Mouse (Mus musculus) right cerebral cortex, adult 2 months (tissue): ENCODE results near the gene Tsc22d1.

Source experiments
- DNase-seq, 2 experiments: peaks; one replicate each; pipeline ENCODE4 v3.0.0; 2021 to 2022; ENCODE audit warnings: low spot score in 2 of 2

Tsc22d1 gene

DNA sequence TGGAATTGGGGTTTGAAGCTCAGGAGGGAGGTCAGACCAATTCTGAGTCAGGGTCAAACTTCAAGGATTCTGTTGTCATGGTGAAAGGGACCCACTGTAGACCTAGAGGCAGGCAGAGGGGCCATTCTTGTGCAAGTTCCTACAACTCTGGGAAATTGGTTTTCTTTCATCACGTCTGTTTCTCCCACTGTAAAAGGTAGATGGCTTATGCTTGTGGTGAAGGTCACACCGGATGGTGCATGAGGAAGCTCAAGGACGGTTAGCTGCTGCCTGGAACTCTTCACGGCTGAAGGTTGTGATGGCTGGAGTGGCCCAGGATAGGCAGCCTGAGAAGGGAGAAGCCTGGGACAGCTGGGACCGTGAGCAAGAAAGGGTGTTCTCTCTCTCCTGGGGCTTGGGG lies 103.5 kb downstream of the Tsc22d1 start:
- DNase-seq = no peak

DNA sequence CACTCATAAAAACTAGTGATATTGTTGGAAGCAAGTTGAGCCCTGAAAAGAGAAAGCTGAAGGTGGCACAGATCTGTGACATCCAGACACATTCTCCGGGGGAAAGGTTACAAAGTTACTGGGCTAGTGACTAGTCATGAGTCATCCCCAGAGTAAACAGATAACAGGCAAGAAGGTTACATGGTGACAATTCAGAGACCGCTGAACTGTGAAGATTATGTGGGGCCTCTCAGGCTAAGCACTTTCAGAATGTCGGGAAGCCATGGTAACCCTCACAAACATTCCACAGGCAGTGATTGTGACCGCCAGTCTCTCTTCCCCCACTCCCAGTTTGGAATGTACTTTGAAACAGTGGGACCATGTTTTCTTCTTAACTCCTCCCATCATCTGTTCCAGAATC lies 105.8 kb downstream of the Tsc22d1 start:
- no peak for DNase-seq

DNA sequence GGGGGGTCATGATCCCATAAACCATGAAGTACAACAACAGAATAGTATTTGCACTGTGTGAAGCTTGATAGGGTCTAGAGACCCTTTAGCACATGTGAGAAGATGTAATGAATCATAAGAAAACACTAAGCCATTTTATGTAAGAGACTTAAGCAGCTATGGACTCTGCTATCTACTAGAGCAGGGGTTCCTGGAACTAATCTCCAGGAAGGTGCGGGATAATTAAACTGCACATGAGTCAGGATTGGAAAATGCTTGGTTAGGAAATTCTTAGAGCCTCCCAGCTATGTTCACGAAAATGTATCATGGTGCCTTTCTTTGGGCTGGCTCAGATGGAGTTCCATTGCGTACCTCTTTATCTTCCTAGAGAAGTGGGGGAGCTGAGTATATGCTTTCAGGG lies 106.5 kb downstream of the Tsc22d1 start:
- no peak for DNase-seq

DNA sequence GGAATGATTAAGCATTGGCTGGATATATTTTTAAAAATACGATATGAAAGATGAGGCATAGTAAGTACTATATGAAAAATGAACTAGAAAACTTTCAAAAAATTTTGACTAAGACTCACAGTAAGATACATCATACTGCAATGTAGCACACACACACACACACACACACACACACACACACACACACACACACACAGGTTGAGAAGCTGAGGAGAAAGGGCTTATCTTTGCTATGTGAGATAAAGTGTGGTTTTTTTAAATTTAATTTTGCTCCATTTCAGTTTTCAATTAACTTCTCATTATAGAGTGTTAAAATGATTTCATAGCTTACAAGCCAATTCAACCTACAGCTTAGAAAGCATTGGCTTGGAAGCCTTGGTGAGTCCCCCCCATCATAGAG lies 108.6 kb downstream of the Tsc22d1 start:
- DNase-seq = no peak

DNA sequence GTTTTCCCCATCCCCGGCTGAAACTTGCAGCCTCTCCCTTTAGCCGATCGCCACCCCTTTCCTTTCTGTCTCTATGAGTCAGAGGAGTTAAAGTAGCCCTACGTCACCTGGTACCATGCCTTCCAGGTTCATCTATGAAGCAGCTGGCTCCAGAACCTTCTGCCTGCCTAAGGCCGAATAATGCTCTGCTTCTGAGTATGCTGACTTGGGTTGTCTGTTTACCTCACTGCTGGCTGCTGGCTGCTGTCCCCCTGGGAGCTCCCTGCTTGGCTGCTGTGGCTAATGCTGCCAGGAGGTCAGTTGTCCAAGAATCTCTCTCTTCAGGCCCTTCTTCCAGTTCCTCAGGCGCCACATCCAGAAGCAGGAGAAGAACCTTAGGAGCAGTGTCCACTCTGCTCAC lies 111.7 kb downstream of the Tsc22d1 start:
- DNase-seq = no peak

DNA sequence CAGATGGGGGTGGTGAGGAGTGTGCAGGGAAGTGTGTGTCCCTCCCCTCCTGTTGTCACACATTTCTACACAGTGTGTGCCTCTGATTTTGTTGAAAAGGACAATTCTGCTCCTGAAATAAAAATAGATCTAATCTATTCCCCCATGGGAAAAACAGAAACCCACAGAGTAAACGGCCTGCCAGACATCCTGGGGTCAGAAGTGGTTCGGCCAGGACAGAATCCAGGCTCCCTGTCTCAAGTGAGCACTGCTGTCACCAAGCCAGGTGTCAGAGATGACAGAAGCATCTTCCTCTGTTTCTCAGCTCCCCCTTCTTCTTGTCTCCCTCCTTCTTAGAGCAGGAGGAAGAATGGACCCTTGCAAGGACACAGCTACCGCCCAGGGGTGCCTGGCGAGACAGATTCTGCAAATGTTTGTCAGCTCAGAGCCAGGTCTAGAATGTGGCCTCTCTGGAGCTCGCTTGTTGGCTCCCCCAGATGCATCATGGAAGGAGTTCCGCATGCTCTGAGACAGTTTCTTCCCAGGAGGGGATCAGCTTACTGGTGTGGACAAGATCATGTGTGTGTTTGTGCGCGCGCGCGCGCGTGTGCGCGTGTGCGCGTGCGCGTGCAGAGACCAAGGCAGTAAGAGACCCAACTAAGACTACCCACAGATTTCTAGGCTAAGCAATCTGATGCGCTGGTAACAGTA lies 112.4 kb downstream of the Tsc22d1 start:
- DNase-seq = no peak

DNA sequence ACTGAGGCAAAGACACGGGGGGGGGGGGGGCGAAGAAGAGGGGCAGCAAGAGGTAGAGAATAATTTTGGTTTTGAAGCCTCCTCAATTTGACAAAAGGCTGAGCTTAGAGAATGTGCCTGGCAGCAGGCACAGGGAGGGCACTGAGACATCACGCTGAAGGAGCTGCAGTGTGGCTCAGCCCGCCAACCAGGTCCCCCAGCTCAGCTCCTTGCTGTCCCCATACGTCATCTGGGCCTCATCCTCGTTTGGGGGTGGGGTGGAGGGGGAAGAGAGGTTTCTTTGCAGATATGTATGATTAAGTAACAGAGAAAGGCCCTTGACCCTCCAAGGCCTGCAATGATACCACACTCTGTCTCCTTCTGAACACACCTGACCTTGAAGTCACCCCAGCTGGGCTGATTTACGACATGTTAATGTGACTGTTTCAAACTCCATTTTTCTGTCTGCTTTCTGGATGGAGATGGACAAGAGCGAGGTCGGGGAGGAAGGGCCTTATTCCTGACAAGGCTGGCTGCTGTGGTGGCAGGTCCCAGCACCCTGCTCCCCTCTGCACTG lies 113.1 kb downstream of the Tsc22d1 start:
- DNase-seq = no peak

DNA sequence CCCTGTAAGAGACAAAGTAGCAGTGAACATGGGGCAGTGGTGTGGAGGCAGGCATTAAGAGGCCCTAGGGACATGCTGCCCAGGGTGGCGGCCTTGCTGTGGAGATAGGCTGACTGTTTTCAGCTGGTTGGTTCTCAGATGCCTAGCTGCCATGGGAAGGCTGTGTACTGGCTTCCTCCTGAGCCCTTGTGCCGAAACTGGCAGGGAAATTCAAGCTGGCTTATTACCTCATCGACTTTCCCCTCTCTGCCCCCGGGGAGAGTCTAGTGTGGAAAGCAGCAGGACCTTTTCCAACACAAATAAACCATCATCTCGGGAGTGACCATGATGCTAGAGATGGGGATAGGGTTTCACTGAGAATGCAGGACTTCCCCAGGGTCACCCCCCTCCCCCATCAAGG lies 113.9 kb downstream of the Tsc22d1 start:
- DNase-seq = no peak

DNA sequence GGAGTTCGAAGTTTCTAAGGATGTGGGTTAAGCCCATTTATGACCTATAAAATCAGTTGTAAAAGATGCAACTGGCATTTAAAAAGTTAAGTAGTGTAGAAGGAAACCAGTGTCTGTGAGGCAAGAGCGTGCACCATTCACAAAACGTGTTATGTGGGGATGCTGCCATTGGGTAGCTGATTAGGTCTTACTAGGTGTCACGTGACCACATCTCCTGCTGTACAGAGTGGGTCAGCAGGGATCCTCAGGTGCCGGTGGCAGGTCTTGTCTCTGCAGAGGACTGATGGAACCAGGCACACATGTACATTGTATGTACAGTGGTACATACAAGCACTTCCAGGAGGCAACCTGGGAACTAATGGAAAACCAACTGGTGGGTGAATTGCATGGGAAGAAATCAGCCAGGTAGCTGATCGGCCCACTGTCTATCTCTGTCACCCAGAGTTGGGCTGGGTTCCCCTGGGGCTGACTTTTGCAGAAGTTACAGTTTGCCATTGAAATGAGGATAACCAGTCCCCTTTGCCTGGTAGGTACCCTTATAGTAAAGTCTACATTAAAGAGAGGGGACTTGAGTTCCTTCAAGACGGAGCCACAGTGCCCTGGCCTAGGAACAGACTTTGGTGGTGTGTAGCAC lies 116.4 kb downstream of the Tsc22d1 start:
- no peak for DNase-seq

DNA sequence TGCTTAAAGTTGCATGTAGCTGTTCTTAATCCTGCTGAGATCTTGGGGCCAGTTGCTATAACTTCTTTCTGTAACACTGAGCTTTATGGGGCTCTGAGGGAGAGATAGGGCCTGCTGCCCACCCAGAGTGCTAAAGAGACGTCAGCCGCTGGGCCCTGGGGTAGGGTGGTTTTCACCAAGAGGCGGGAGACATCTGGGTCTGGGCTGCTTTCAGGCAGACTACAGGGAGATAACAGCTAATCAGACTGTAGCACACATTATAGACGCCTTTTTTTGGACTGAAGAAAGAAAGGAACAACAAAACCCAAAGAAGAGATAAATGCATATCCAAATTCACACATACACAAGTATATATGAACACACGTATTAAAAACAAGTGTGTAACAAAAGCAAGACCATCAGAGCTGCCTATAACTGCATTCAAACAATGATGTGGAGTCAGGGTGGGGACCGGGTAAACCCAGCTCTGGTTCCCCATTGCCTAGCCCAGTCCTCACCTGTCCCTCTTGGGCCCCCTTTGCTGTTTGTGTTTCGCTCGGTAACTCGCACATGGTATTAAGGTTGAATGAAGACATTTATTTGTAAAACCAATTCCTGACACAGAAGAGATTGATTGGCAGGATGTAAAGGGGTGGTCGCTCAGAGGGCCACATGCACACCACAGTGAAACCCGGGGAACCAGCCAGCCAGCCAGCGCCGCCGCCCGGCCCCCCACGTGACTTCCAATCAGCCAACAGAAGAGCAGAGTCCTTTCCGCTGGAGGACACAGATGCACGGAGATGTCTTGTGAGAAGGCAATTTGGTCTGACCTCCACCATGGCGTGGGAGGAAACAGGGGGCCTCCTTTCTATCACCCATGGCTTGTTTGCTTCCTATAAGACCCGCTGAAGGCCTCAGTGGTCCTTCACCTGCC lies 117.8 kb downstream of the Tsc22d1 start:
- no peak for DNase-seq

DNA sequence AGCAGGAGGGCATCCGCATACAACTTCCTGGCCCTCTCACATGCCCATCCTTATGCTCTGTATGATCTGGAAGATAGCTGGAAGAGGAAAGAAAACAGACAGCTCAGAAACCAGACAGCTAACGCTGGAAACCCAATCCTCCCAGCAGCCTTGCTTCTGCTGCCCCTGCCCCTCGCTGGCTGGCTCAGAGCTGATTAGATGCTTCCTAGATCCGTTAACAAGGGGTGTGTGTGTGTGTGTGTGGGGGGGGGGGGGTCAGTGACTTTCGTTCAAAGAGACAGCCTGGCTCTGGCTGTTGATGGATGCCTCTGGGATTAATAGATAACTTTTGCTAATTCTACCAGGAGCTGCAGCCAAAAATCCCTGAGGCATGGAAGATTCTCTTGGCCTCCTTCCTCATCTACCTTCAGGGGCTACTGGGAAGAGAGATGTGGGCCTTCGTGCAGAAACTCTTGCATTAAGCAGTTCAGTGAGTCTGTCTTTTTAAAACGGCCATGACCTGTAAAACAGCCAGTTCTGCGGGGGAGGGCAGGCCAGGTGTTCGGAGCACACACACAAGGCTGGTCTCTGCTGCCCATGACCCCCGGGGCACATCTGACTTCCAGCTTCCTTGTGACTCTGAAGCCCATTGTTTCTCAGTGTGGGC lies 118.5 kb downstream of the Tsc22d1 start:
- no peak for DNase-seq

DNA sequence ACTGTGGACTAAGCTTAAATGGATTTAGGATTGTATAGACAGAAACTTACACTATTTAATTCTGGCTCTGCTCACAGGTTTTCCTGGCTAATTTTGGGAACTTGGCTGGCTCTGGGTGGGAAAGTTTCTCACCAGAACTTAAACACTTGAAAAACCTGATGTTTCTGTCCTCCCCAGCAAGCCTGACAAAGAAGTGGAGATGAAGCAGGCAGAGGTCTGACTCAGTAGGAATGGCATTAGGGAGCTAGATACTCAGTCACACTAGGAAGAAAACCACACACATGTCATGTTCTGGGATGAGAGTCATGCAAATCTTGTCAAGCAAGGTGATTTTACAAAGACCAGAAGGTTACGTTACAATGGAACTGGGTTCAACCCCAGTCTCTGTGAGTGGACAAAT lies 120.3 kb downstream of the Tsc22d1 start:
- DNase-seq = no peak

DNA sequence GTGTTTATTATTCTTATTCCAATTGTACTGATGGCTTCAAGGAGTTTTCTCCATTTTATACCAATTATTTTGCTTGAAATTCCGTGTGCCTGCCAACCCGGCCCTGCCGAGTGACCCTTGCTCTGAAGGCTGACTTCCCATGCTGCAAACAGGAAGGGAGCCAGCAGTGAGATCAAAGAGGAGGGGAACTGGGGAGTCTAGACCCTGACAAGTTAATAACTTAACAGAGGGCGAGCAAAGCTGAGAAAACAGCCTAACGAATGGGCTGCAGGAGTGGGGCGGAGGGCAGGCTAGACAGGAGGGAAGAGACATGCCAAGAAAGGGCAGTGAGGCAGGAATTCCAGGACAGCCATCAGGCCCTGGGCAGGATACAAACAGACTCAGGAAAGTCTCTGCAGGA lies 122.2 kb downstream of the Tsc22d1 start:
- DNase-seq = no peak

DNA sequence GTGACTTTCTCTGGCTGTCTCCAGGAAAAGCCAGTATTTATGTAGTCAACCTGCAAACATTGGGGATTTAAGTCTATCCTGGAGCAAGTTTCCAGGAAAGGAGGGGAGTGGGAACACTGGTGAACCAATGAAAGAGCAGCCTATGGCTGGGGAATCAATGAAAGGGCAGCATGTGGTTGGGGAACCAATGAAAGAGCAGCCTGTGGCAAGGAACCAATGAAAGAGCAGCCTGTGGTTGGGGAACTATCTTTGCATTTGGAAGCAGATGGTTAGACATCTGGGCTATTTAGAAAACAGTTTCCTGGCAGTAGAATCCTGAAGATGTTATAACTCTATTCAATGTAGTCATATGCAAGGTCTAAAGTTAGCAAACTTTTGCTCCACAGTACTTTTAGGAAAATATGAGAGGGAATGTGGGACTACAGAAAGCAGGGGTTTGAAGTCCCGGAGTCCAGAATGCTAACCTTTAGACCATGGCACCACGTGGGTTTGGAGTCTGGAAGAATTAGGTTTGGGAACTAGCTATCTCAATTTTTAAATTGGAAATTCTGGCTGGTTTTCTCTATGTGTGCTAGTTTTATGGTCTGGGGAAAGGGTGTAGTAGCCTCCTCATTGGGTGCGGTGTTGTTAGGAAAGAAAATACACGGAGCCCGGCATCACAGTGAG lies 125.4 kb downstream of the Tsc22d1 start:
- DNase-seq = no peak

DNA sequence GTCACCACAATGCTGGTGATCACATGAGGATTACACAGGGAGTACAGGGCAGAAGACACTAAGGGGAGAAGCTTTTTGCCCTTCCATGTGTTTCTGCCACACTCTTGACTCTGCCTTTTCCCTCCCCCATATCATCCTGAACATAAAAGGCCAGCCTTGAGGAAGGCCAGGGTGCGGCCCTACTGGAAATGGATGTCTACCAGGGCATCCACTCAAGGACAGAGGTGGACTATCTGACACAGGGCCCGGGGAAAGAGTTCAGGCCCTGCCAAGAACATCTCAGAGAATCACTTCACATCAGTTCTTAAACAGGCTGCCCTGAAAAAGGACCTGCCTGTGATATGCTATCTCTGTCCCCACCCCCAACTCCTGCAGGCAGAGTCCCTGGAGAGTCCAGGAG lies 126.6 kb downstream of the Tsc22d1 start:
- no peak for DNase-seq

DNA sequence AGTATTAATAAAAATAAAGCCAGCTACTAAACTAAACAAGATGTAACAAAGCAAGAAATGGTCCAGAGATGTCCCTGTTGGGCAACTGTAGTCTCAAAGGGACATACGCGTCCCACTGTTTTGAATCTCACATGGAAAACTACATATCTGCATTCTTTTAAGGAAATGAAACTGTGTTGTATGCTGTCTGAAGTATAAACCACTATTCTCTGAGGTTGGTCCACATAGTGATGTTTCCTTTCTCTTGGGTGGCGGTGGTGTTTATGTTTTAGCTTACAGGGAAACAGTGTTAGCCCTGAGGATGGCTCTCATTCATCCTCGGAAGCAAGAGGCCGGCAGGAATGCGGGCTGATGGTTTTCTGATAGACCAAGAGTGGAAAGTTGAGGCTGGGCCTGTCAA lies 129.4 kb downstream of the Tsc22d1 start:
- DNase-seq = no peak

DNA sequence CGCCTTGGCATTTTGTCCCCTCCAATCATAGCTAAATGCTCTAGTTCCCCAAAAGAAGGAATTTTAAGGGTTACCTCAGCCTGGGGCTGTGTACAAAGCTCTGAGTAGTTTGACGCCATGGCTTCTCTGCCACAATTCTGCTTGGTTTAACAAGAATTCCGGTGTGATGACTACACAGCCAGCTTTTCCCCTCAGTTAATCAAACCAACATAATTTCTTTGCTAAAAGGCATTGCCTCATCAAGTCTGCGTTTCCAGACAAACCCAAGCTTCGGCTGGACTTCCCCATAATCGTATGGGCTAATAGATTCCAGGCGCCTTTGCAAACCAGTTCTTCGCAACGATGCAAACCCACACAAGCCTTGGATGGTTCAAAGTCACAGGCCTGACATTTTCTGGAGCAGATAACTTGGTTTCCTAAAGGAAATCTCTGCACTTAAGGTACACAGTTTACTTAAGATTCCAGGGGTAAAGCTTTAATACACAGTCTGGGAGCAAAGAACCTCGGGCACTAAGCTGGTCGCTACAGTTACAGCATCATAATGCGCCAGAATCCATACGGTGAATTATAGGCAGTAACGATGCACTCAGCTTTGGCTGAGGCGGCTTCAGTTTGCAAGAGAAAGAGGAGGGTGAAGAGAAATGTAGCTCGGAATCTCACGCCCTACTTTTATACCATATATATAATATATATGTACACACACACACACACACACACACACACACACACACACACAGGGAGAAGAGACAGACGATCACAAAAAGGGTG lies 140.7 kb downstream of the Tsc22d1 start:
- peak in 1 of 2 experiments; percentile 66 for DNase-seq

DNA sequence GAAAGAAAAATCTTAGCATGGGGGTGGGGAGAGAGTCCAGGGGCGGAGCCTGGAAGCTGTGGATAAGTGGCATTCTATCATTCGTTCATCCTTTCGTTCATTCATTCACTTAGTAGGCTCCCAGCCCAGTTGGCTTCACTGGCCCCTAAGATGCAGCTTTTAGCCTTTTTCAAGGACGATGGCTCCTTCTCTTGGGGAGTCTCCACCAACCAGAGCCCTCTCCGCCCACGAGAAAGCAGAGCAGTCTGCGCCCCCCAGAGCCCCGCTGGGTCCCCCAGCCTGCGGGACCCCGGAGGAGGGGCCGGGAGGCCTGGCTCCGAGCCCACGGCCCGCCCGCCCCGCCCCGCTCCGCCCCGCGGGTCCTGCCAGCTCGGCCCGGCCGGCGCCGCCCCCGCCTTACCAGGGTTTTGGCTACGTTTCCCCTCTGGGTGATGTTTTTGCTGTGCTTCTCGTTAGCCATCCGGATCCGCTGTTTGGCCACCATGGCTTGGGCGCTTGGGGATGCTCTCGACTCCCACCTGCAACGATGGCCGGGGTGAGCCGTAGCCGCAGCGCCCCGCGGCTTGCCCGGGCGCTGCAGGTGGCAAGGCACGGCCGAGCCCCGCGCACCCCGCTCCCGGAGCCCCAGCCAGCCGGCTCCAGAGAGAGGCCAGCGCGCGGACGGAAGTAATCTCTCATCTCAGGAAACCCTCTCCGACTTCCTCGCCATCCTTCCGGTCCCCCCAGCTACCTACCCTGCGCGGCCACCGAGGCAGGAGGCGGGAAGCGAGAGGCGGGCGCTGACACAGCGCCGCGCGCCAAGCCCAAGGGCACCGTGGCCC lies 141.5 kb downstream of the Tsc22d1 start:
- peak; percentile 60 to 65 for DNase-seq

DNA sequence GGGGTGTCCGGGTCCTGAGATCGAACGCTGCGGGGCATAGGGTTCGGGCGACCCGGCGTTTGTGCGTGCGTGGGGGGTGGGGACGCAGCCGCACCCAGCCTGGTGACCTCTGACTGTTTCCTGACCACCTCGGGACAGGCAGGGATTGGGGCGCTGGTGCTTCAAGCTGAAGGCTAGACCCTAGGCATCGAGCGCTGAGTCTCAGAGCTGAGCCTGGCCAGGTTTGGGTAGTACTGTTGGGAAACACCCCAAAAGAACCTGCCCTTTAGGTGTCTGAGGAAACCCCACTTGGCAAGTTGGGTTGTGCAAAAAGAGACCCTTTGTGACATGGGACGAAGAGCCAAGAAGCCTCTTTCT lies 142.1 kb downstream of the Tsc22d1 start, which contains the start of gene Serp2:
Gene Serp2 (minus strand): TSS at position 38 of the 357 bp plus-strand sequence.
- DNase-seq = no peak
